Mouse (Mus musculus) hindlimb bud, embryonic 11.5 days (tissue): Measurements from ENCODE around the gene Ddn.

Experiments
- DNase-seq: peaks from one replicate; pipeline ENCODE4 v3.0.0-alpha.2; 2012; ENCODE audit warnings: low read depth, low spot score; ENCODE audit errors: extremely low spot score

Ddn gene

GRCm38 (mm10) chr15:98809390-98809789, at the start of gene Ddn:
Gene Ddn, minus strand, starts transcription at chr15:98809490.
- no peak for DNase-seq

DNA sequence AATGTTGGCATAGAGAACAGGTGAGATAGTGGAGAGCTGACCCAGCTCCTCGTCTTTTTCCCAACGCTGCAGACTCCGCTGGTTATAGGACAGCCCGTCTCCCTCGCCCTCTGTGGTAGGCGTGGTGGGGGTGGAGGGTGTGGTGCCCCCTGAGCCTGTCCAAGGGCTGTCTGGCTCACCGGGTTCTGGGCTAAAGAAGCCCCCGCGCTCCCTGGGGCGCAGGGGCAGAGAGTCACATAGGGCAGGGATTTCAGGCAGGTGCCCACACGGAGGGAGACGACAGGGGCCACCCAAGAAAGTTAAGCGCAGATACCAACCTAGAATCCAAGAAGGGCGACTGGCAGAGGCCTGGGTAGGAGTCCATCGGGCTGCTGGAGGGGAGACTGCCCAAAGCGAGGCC, 44.9 kb upstream of the Ddn start:
- DNase-seq, result no peak

DNA sequence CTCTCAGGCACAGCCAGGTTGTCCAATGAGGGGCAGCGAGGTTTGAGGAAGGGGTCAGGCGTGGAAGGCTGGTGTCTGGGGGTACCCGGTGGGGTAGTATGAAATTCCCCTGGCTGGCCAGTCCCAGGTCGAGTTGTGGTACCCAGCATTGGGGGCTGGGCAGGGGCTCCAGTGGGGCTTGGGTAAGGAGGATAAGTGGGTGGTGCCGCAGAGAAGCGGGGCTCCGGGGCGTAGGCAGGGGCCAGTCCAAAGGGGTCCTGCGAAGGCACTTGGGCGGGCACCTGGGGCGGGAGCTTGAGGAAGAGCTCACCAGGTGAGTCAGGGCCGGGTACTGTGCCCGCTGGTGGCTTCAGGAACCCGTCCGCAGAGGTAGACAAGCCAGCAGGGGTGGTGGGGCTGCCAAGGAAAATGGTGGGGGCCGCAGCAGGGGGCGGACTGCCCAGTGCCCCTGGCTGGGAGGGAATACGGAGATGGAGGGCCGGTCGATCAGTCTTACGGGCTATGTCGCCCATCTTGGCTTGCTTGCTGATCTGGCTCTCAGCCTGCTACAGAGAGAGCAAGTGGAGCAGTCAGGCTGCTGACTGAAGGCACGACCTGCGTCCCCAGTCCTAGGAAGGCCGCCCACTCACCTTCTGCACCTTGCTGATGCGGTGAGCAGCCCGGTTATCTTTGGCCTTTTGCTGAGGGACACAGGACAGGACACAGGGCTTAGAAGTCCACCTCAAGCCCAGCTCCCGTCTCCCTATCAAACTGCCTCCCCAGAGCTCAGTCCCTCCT, 44.1 kb upstream of the Ddn start:
- no peak for DNase-seq

DNA sequence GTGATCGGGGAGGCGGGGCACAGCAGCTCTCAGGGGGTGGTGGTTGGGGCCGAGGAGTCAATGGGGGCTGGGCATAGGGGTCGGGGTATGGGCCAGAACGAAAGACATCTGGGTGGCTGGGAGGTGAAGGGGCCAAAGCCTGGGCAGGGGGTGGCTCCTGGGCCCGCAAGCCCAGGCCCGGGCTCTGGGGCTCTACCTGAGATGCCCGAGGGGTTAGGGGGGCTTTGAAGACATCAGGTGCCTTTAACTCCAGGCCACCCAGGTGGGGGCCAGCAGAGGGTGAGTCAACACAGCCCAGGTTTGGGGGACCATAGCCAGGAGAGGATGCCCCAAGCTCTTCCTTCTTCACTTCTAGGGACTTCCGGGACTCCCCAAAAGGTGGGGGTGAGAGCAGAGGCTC, 43.4 kb upstream of the Ddn start:
- no peak for DNase-seq

DNA sequence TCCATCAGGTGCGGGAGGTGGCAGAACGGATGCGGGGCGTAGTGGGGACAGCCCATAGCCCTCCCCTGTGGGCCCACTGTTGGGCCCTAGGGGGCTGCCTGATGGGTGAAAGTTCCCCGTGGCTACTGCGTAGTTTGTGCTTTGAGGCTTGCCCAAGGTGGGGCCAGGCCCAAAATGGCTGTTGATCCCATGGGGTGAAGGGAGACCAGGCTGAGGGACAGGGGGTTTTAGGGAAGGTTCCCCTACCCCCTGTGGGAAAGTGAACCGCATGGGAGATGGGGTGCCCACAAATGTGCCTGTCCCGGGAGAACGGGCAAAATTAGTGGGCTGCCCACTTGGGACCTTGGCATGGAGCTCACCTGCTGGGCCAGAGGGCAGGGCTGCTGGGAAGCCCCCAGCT, 42.8 kb upstream of the Ddn start:
- no peak for DNase-seq

- DNase-seq, result no peak
Measured at GRCm38 (mm10) chr15:98851229-98851818, 42.0 kb upstream of the Ddn start.

GRCm38 (mm10) chr15:98850668-98851067, 41.4 kb upstream of the Ddn start:
- DNase-seq, result no peak

GRCm38 (mm10) chr15:98849956-98850600, 40.8 kb upstream of the Ddn start:
- DNase-seq, result no peak

DNA sequence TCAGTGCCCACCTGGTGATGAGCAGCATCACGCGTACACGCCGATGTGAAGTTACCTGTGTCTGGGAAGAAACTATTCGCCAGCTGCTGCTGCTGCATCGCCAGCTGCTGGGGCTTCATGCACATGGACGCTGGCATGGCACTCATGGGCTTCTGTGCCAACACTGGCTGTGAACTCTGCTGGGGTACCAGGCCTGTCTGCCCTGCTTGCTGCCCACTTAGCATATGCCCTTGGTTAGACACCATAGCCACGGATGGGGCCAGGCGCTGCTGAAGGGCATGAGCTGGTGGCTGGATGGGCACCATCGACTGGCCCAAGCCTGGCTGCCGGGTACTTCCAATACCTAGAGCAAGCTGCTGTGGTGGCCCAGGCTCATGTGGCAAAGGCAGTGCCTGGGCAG, 39.9 kb upstream of the Ddn start:
- DNase-seq, result no peak

- no peak for DNase-seq
Measured at GRCm38 (mm10) chr15:98846140-98846539, 36.9 kb upstream of the Ddn start.

GRCm38 (mm10) chr15:98845149-98845548, 35.9 kb upstream of the Ddn start:
- DNase-seq, result no peak

DNA sequence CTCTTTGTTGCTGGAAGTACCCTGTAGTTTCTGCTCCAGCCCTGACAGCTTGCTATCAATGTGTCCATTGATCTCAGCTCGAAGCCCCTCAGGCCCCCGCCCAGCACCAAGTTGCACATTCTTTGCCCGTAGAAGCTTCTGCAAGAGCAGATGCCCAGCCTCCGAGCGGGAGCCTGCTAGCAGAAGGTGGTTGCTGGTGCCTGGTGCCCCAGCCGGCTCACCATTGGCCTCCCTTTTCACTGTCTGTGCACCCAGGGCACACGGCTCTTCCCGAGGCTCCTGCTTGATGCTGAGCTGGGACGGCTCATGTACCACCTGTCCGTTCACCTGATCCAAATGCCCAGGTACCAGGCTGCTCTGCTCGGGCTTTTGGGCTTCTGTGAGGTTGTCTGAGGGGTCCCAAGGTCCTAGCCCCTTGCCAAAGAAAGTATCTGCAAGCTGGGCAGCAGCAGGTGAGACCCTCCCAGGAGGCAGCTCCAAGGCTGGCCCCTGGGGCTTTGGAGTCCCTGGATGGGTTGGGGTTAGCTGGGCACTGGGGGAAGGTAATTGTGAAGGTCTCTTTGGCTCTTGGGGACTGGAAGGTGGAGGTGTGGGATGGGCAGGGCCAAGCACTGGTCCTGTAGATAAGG, 34.4 kb upstream of the Ddn start:
- DNase-seq, result no peak

DNA sequence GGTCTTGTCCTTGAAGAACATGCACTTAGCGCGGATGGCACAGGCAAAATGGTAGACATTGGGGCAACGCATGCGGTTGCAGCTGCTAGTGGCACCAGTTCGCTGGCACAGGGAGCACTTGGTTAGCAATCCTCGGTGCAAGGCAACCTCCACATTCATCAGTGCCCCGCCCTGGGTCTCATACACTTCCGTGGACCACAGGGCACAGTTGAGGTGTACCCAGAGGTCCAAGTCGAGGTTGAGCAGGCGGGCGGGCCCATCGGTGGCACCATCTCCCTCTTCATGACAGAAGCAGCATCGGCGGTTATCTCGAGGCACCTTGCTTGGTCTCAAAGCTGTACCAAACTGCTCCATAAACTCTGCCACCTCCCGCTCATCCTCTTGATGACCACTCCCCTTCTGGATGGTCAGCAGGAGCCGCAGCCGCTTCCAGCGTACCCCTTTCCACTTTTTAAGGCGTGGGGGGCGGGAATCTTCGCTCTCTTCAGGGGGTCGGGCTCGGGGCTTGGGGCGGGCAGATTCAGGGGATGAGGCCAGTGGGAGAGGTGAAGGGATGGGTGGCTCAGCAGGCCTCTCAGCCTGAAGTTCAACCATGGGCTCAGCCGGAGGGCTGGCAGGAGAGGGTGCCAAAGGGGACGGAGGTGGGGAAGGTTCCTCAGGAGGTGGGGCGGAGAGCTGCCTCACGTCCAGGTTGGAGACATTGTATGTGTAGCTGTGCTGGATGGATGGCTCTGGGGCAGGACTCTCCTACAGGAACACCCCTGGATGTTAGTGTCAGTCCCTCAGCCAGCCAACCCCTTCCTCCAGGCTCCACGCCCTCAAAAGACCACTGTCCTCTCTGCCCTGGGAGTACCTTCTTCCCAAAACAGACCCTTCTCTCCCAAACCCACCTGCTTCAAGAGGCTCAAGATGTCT, 30.6 kb upstream of the Ddn start:
- DNase-seq, result no peak

DNA sequence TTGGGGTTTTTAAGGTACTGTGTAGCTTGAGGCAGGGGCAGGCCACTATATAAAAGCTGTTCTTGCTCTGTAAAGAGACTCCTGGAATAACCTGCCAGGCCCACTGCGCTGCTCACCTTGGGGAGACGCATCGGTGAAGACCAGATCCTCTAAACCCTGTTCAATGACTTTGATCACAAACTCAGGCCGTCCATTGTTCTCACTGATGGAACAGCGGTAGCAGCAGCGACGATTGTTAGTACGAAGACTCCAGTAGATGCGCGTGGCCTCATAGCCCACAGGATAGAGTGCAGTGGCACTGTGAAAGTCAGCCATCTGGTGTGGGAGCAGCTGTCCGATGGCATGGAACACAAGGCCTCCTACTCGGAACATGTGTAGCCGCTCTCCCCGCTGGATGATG, 29.9 kb upstream of the Ddn start:
- no peak for DNase-seq

- no peak for DNase-seq
Measured at GRCm38 (mm10) chr15:98837743-98838103, 28.4 kb upstream of the Ddn start.

DNA sequence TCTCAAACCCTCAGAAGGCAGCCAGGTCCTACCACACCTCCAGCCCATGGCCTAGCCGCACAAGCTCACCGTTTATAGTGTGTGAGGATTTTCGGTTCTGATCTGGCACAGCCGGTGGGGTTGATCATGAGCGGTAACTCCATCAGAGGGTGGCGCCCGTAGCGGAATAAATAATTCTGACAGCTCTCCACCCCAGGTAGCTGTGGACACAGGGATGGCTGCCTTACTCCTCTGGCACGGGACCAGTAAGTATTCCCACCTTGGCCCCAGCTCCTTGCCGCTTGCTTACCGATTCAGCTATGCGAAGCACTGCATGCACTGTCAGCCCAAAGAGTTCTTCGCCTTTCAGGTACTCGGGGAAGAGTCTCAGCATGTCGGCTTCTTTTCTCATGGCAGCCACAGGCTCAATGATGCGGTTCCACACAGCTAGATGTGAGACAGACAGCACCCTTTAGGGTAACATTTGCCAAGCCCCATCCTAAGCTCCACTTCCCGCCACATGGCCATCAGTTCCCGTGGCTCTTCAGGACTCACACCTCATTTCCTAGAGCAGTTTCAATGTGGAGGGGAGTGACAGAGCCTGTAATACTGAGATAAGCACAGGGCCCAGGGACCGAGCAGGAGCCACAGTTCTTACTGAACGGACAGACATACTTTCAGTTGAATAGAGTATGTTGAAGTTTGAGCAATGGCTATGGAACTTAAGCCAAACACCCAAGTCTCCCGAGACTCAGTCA, 27.9 kb upstream of the Ddn start:
- DNase-seq, result no peak

- DNase-seq, result no peak
Measured at GRCm38 (mm10) chr15:98835291-98835690, 26.0 kb upstream of the Ddn start.

DNA sequence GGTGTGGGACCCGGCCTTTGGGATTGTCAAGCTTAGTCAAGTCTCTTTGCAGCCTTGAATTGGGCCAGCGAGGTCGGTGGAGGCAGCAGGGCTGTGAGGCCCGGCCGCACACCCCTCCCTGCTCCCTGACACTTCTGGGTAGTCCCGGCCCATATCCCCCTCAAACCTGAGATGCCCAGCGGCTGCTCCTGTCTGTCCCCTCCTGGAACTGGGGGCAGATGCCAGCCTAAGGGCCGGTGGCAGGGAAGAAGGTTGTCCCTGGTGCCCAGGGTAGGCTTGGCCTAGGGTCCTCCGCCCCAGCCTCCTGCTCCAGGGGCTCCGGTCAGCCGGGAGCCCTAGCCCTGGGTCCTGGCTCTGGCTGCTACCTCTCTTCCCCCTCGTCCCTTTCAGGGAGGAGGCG, 24.8 kb upstream of the Ddn start:
- no peak for DNase-seq

DNA sequence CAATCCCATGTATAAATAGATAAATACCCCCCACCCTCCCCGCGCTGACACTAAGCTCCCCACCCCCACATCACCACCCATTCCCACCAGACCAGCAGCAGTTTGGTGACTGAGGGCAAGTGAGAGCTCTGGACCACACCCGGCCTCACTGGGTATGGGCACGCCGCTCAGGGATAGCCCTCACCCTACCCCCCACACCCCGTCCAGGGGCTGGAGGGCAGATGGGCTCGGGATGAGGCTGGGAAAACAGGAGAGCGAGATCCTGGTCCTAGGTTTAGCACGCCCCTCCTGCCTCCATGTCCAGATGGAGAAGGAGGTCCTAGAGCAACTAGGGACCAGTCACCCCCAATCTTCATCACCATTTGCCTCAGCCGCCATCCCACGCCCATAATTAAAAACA, 24.0 kb upstream of the Ddn start:
- DNase-seq, result no peak
